Mouse (Mus musculus) retina, postnatal 1 day (tissue): ENCODE data around the gene Orai1.

ENCODE experiments used
- DNase-seq: peaks from one replicate; pipeline ENCODE4 v3.0.0-alpha.2; 2012

Orai1 gene

GRCm38 (mm10) chr5:123068714-123069113, 53.8 kb downstream of the Orai1 start:
- no peak for DNase-seq

GRCm38 (mm10) chr5:123075576-123076418, 60.9 kb downstream of the Orai1 start:
- DNase-seq: peak; percentile 95

- peak; percentile 12 for DNase-seq
These were observed 61.8 kb downstream of the Orai1 start for GRCm38 (mm10) chr5:123076419-123077281.

GRCm38 (mm10) chr5:123079568-123079967, 64.7 kb downstream of the Orai1 start:
- DNase-seq: no peak

- DNase-seq: no peak
These were observed 65.2 kb downstream of the Orai1 start for GRCm38 (mm10) chr5:123080041-123080440.
